Mouse (Mus musculus) CD4-positive naive resting alpha-beta T cell, adult 76 days (primary cell): ENCODE data around the gene Svop. TPM values are rescaled to one million over a fixed set of nuclear protein-coding genes. Genes with fewer than 3 reads are reported as not detected.

Experiments
- total RNA-seq: library from RNA; stranded (reverse); gene quantifications from one replicate; pipeline ENCODE4 v1.2.4, GENCODE M21; 2023

The Svop gene
- not detected for total RNA-seq

GRCm38 (mm10) chr5:114091057-114091807, at the start of gene Svop:
Svop (minus strand) TSS chr5:114091570.

GRCm38 (mm10) chr5:114130211-114130605, 38.8 kb upstream of the Svop start, which contains the start of gene Ung:
Ung (plus strand) TSS chr5:114130386.

GRCm38 (mm10) chr5:114127374-114128349, 36.3 kb upstream of the Svop start, which contains the start of gene Alkbh2:
Alkbh2 (minus strand) TSS chr5:114128218.

GRCm38 (mm10) chr5:114065161-114065560, 26.2 kb downstream of the Svop start, which contains the start of gene Usp30:
Usp30 (plus strand) TSS chr5:114065461.

GRCm38 (mm10) chr5:114003542-114003941, 87.8 kb downstream of the Svop start, which contains the start of gene Dao:
Dao (plus strand) TSS chr5:114003703.

GRCm38 (mm10) chr5:113993487-113994465, 97.6 kb downstream of the Svop start, which contains the start of gene Ssh1:
Ssh1 (minus strand) TSS chr5:113993894.

Other genes starting within 250 kb of the Svop start
- 63.3 TPM for gene Coro1c, start 182.8 kb downstream of the Svop start, total RNA-seq
- 37.2 TPM for gene Ssh1, start 97.7 kb downstream of the Svop start, total RNA-seq
- not detected for gene Dao, start 87.9 kb downstream of the Svop start, total RNA-seq
- gene Usp30, start 26.1 kb downstream of the Svop start, total RNA-seq = 21.1 TPM
- 8.7 TPM for gene Alkbh2, start 36.6 kb upstream of the Svop start, total RNA-seq
- 12.9 TPM for gene Ung, start 38.8 kb upstream of the Svop start, total RNA-seq
- 4.3 TPM for gene Acacb, start 55.0 kb upstream of the Svop start, total RNA-seq
- not detected for gene Foxn4, start 182.2 kb upstream of the Svop start, total RNA-seq
- gene Myo1h, start 197.6 kb upstream of the Svop start, total RNA-seq = 4.4 TPM